Mouse (Mus musculus): ENCODE data around the gene Higd1a. TPM values are rescaled to one million over a fixed set of nuclear protein-coding genes. Genes with fewer than 3 reads are reported as not detected.

Higd1a gene
- polyA plus RNA-seq, 1 experiment = 78.5 TPM

DNA sequence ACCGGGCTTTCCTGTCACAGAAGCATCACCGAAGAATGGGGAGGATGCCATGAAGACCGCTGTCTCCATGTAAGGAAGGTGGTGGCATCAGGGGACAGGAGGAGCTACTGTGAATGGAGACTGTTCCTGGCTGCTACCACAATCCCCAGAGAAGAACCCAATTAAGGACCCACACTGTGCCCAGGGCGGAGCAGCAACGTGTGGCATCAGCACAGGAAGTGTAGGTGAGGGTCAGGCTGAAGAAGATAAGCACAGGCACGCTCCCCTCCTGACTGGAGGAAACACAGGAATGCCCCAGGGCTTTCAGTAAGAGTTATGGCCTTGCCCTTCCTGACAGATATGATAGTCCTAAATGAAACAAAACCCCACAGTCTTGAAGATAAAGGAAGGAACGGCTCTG lies 55.4 kb downstream of the Higd1a start:
- Histone ChIP-seq H3K36me3 (ENCODE audit: control insufficient read depth, insufficient read depth, low read length, poor library complexity, severe bottlenecking) (no peaks in the 10 kb centered on the region), H3K9me3 (replicated peaks; ENCODE audit: control insufficient read depth, insufficient read depth, low read length, poor library complexity, severe bottlenecking) (no peaks in the 10 kb centered on the region), H3K27me3 (ENCODE audit: control insufficient read depth, insufficient read depth, low read length, poor library complexity, severe bottlenecking) (no peaks in the 10 kb centered on the region), H3K4me1 (ENCODE audit: control insufficient read depth, insufficient read depth, low read length) (no peaks in the 10 kb centered on the region), H3K4me3 (ENCODE audit: low read depth, low read length) (no peak overlapping the region), H3K27ac (ENCODE audit: insufficient read depth, low read length) (no peak overlapping the region), H3K9ac (ENCODE audit: low read depth, poor library complexity, severe bottlenecking) (no peak overlapping the region)
- TF ChIP-seq POLR2A (IDR thresholded peaks at IDR 0.05; ENCODE audit: insufficient read depth, low read length) = no peak
- no peak for TF ChIP-seq EP300 (IDR thresholded peaks at IDR 0.05; ENCODE audit: insufficient read depth, low read depth, low read length)

DNA sequence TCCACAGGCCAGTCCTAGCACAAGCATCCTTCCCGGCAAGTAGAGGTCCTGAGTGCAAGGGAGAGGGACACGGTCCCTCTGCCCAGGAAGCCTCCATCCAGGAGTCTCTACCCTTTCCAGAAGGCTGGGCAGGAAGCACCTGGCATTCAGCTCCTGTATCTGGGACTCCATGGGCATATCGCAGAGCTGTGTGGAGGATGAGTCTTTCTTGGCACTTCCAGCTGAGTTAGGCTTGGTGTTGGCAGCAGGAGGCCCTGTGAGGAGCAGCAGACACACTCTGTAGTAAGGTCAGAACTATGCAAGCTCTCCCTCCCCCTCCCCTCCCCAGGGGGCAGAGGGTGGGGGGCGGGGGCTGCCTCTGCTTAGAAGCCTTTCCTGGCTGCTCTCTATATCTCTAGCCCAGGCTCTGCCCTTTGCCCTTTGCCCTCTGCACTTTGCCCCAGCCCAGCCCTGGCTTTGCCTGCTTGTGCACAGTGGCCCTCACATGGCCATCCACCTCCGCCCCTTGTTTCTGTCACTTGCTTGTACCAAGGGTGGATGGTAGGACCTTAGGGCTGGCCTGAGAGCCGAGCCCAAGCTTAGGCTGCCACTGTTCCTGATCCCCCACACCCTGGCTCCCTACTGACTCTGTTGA lies 59.2 kb downstream of the Higd1a start:
- H3K27ac ChIP-seq (ENCODE audit: insufficient read depth, low read length) = no peak overlapping the region
- no peak overlapping the region for H3K4me3 ChIP-seq (ENCODE audit: low read depth, low read length)
- no peaks in the 10 kb centered on the region for H3K36me3 ChIP-seq (ENCODE audit: control insufficient read depth, insufficient read depth, low read length, poor library complexity, severe bottlenecking)
- no peaks in the 10 kb centered on the region for H3K27me3 ChIP-seq (ENCODE audit: control insufficient read depth, insufficient read depth, low read length, poor library complexity, severe bottlenecking)
- H3K4me1 ChIP-seq (ENCODE audit: control insufficient read depth, insufficient read depth, low read length) = no peaks in the 10 kb centered on the region
- no peak for TF ChIP-seq POLR2A (IDR thresholded peaks at IDR 0.05; ENCODE audit: insufficient read depth, low read length)
- no peak for TF ChIP-seq EP300 (IDR thresholded peaks at IDR 0.05; ENCODE audit: insufficient read depth, low read depth, low read length)
- no peak for TF ChIP-seq CTCF (IDR thresholded peaks at IDR 0.05; ENCODE audit: low read depth, low read length)
- H3K9me3 ChIP-seq (replicated peaks; ENCODE audit: control insufficient read depth, insufficient read depth, low read length, poor library complexity, severe bottlenecking) = no peaks in the 10 kb centered on the region
- H3K9ac ChIP-seq (ENCODE audit: low read depth, poor library complexity, severe bottlenecking) = no peak overlapping the region

Other genes with a start within 250 kb of the Higd1a start
- gene Lyzl4, start 216.3 kb downstream of the Higd1a start, polyA plus RNA-seq (2011; ENCODE audit: insufficient read depth, insufficient read length, low read depth, missing spikeins) = not detected in 2 replicates
- 0.23 and 0.28 TPM in 2 replicates for gene Vipr1, start 215.6 kb downstream of the Higd1a start, polyA plus RNA-seq (2011; ENCODE audit: insufficient read depth, insufficient read length, low read depth, missing spikeins)
- gene Sec22c, start 152.9 kb downstream of the Higd1a start, polyA plus RNA-seq (2011; ENCODE audit: insufficient read depth, insufficient read length, low read depth, missing spikeins) = 10.3 and 12.1 TPM in 2 replicates
- 51.6 and 51.9 TPM in 2 replicates for gene Ss18l2, start 148.0 kb downstream of the Higd1a start, polyA plus RNA-seq (2011; ENCODE audit: insufficient read depth, insufficient read length, low read depth, missing spikeins)
- 109 and 117 TPM in 2 replicates for gene Nktr, start 139.2 kb downstream of the Higd1a start, polyA plus RNA-seq (2011; ENCODE audit: insufficient read depth, insufficient read length, low read depth, missing spikeins)
- 5.9 and 6.5 TPM in 2 replicates for gene Zfp651, start 99.0 kb downstream of the Higd1a start, polyA plus RNA-seq (2011; ENCODE audit: insufficient read depth, insufficient read length, low read depth, missing spikeins)
- gene Klhl40, start 80.8 kb downstream of the Higd1a start, polyA plus RNA-seq (2011; ENCODE audit: insufficient read depth, insufficient read length, low read depth, missing spikeins) = 0.27 TPM in 1 of 2 replicates, not detected in the other
- not detected in 2 replicates for gene Hhatl, start 65.9 kb downstream of the Higd1a start, polyA plus RNA-seq (2011; ENCODE audit: insufficient read depth, insufficient read length, low read depth, missing spikeins)
- 0.68 and 0.85 TPM in 2 replicates for gene Ccdc13, start 18.9 kb downstream of the Higd1a start, polyA plus RNA-seq (2011; ENCODE audit: insufficient read depth, insufficient read length, low read depth, missing spikeins)
- not detected in 2 replicates for gene Ackr2, start 40.0 kb upstream of the Higd1a start, polyA plus RNA-seq (2011; ENCODE audit: insufficient read depth, insufficient read length, low read depth, missing spikeins)
- gene Cyp8b1, start 57.9 kb upstream of the Higd1a start, polyA plus RNA-seq (2011; ENCODE audit: insufficient read depth, insufficient read length, low read depth, missing spikeins) = not detected in 2 replicates
- gene Fam198a, start 92.6 kb upstream of the Higd1a start, polyA plus RNA-seq (2011; ENCODE audit: insufficient read depth, insufficient read length, low read depth, missing spikeins) = not detected in 2 replicates
- gene Pomgnt2, start 138.7 kb upstream of the Higd1a start, polyA plus RNA-seq (2011; ENCODE audit: insufficient read depth, insufficient read length, low read depth, missing spikeins) = 7.5 and 7.9 TPM in 2 replicates

All from ES-Bruce4 (cell line).